Mouse (Mus musculus) C2C12 (cell line): ENCODE results near the gene Top3a. TPM values are rescaled to one million over a fixed set of nuclear protein-coding genes. Genes with fewer than 3 reads are reported as not detected.

Experiments
- H3K27me3 ChIP-seq: one replicate; pipeline ENCODE4 v1.6.1; 2011; ENCODE audit not compliant: control insufficient read depth, insufficient read depth, insufficient read length
- H3K36me3 ChIP-seq: one replicate; pipeline ENCODE4 v1.6.1; 2011; ENCODE audit not compliant: control insufficient read depth, insufficient read depth
- H3K4me3 ChIP-seq: one replicate; pipeline ENCODE4 v1.5.1; 2011; ENCODE audit warnings: mild to moderate bottlenecking, control low read depth; ENCODE audit not compliant: poor library complexity, insufficient read depth, severe bottlenecking
- H3K79me2 ChIP-seq: one replicate; pipeline ENCODE4 v1.6.1; 2011; ENCODE audit not compliant: control insufficient read depth, insufficient read depth
- H3K79me3 ChIP-seq: one replicate; pipeline ENCODE4 v1.6.1; 2011; ENCODE audit warnings: low read depth, control low read depth
- H3ac ChIP-seq: one replicate; pipeline ENCODE3; 2011; ENCODE audit warnings: low read depth; ENCODE audit not compliant: control insufficient read depth, insufficient read length
- CEBPB ChIP-seq: IDR thresholded peaks from one replicate; pipeline ENCODE4 v1.6.1; 2011; ENCODE audit warnings: low read depth, mild to moderate bottlenecking, control low read depth, moderate library complexity
- CTCF ChIP-seq: IDR thresholded peaks from one replicate; pipeline ENCODE4 v1.5.1; 2011; ENCODE audit not compliant: control insufficient read depth, insufficient read depth, insufficient read length
- FOSL1 ChIP-seq: IDR thresholded peaks from one replicate; pipeline ENCODE4 v1.8.0; 2011; ENCODE audit warnings: mild to moderate bottlenecking, low read length; ENCODE audit not compliant: poor library complexity, insufficient read depth, severe bottlenecking
- MAX ChIP-seq: IDR thresholded peaks from one replicate; pipeline ENCODE4 v1.6.1; 2011; ENCODE audit warnings: mild to moderate bottlenecking, control low read depth
- MYOD1 ChIP-seq: IDR thresholded peaks from one replicate; pipeline ENCODE4 v1.6.1; 2011; ENCODE audit warnings: low read depth; ENCODE audit not compliant: control insufficient read depth, insufficient read length
- MYOG ChIP-seq: IDR thresholded peaks from one replicate; pipeline ENCODE4 v1.6.1; 2011; ENCODE audit not compliant: control insufficient read depth, insufficient read length; ENCODE audit errors: extremely low read depth
- USF1 ChIP-seq: IDR thresholded peaks from one replicate; pipeline ENCODE4 v1.6.1; 2011; ENCODE audit warnings: low read depth, mild to moderate bottlenecking, control low read depth, moderate library complexity
- polyA plus RNA-seq: library from polyadenylated mRNA; unstranded; fragments of >200 nt; fragmentation: generic; extraction: Trizol; gene quantifications from one replicate; pipeline ENCODE4 v1.2.1, GENCODE M21; 2012; ENCODE audit warnings: missing spikeins

Top3a gene
- polyA plus RNA-seq, 1 experiment = 8.4 TPM

DNA sequence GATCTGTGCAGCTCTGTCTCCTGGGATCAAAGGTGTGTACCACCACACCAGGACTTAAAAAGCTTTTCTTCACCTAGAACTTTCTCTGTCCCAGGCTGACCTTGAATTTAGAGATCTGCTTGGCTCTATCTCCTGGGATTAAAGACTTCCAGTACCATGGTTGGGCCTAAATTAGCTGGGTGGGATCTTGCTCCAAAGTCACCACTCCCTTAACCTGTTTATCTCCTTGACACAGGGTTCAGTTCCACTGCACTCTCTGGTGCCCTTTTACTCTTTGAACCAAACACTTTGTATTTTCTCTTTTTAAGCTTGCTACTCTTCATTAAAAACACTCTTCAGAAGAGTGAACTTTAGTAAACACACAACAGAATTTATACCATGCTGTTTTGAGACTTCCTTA, 39.7 kb downstream of the Top3a start:
- Histone ChIP-seq H3K36me3 (peaks cover 10% of the 10 kb centered on the region), H3ac (no peak overlapping the region), H3K4me3 (no peak overlapping the region), H3K79me2 (no peaks in the 10 kb centered on the region), H3K79me3 (no peaks in the 10 kb centered on the region), H3K27me3 (no peaks in the 10 kb centered on the region)
- no peak for TF ChIP-seq USF1
- TF ChIP-seq FOSL1 = no peak
- no peak for TF ChIP-seq MYOG
- TF ChIP-seq CEBPB = no peak
- TF ChIP-seq MYOD1 = no peak
- TF ChIP-seq MAX = no peak
- no peak for TF ChIP-seq CTCF

DNA sequence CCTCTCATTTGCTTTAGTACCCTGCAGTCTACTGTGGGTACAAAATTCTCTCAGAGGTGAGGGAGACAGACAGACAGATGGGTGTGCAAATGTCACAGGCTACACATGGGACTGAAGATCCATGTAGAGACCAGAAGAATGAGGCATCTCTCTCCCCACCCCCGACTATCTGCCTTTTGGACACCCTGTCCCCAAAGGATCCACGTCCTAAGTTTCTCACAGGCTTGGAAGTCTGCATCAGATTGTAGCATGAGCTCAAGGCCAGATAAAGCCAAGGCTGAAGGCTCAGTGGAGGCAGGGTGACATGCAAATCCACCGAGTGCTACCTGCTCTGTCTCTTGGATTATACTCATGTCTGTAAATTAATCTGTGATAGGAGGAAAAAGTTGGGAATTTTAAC, 40.7 kb downstream of the Top3a start:
- Histone ChIP-seq H3K4me3 (no peak overlapping the region), H3K36me3 (peaks cover 14% of the 10 kb centered on the region)

DNA sequence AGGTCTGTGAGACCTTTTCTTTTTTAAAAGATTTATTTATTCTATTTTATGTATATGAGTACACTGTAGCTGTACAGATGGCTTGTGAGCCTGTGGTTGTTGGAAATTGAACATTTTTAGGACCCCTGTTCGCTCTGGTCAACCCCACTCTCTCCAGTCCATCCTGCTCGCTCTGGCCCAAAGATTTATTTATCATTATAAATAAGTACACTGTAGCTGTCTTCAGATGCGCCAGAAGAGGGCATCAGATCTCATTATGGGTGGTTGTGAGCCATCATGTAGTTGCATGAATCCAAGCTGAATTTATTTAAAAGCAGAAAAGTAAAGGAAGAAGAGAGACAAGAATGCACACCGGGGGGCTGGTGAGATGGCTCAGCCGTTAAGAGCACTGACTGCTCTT, 42.0 kb downstream of the Top3a start:
- no peaks in the 10 kb centered on the region for H3K79me2 ChIP-seq
- H3K36me3 ChIP-seq = peaks cover 11% of the 10 kb centered on the region
- H3ac ChIP-seq = no peak overlapping the region
- H3K79me3 ChIP-seq = no peaks in the 10 kb centered on the region
- TF ChIP-seq MAX (no peak), MYOD1 (no peak), MYOG (no peak), CEBPB (no peak), FOSL1 (no peak), USF1 (no peak), CTCF (no peak)
- no peaks in the 10 kb centered on the region for H3K27me3 ChIP-seq
- H3K4me3 ChIP-seq = no peak overlapping the region

More for the DNA sequence above, 40.7 kb downstream of the Top3a start:
- H3ac ChIP-seq = no peak overlapping the region
- TF ChIP-seq MYOG (no peak), CTCF (no peak), FOSL1 (no peak), MYOD1 (no peak), USF1 (no peak), MAX (no peak), CEBPB (no peak)
- H3K27me3 ChIP-seq = no peaks in the 10 kb centered on the region
- no peaks in the 10 kb centered on the region for H3K79me2 ChIP-seq
- no peaks in the 10 kb centered on the region for H3K79me3 ChIP-seq

DNA sequence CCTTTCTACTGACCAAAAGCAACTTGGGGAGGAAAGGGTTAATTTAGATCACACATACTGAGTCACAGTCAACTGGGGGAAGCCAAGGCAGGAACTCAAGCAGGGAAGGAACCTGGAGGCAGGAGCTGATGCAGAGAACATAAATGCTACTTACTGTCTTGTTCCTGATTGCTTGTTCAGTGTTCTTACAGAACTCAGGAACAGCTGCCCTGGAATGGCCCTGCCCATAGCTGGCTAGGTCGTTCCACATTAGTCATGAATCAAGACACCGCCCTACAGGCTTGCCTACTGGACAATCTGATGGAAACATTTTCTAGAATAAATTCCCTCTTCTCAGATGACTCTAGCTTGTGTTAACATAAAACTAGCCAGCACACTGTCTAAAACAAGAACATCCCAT, 43.0 kb downstream of the Top3a start:
- TF ChIP-seq FOSL1 (no peak), MYOD1 (no peak), MYOG (no peak), MAX (no peak), USF1 (no peak), CTCF (no peak), CEBPB (no peak)
- Histone ChIP-seq H3ac (no peak overlapping the region), H3K27me3 (no peaks in the 10 kb centered on the region), H3K4me3 (no peak overlapping the region), H3K36me3 (peaks cover 11% of the 10 kb centered on the region), H3K79me3 (no peaks in the 10 kb centered on the region), H3K79me2 (peaks cover under 1% of the 10 kb centered on the region)

DNA sequence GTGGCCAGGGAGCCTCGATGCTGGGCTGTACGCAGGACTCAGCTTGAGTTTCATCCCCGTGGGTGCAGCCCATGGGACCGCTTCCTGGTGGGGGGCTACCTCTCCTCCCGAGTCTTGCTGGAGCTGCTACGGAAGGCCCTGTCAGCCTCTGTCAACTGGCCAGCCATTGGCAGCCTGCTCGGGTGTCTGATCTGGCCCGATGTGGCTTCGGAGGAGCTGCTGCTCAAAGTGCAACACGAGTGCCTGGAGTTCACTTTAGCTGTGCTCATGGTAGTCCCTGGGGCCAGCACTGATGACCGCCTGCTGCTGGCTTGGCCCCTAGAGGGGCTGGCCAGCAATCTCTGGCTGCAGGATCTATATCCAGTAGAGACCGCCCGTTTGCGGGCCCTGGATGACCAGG, 45.9 kb downstream of the Top3a start:
- H3K36me3 ChIP-seq = peaks cover 11% of the 10 kb centered on the region
- TF ChIP-seq CTCF = no peak
- TF ChIP-seq MYOD1 = no peak
- no peak for TF ChIP-seq FOSL1
- no peak for TF ChIP-seq CEBPB
- TF ChIP-seq MYOG = no peak
- no peak for TF ChIP-seq MAX
- no peak for TF ChIP-seq USF1
- peaks cover 3% of the 10 kb centered on the region for H3K79me3 ChIP-seq
- no peak overlapping the region for H3ac ChIP-seq
- no peak overlapping the region for H3K4me3 ChIP-seq
- peaks cover 12% of the 10 kb centered on the region for H3K79me2 ChIP-seq
- H3K27me3 ChIP-seq = no peaks in the 10 kb centered on the region

DNA sequence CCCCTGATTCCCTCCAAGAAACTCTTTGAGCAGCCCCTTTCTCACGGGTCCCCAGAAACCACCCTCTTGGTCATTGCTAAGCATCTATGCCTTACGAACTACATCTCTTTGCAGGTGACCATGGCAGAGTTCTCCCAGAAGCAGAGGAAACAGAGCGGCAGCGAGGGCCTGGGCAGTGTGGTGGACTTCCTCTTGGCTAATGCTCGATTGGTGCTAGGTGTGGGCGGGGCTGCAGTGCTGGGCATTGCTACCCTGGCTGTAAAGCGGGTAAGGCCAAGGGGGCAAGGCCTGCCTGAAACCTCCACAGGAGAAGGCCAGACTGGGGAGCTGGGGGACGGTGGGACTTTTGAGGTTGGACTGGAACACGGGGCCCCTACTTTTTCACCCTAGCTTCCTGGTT, 47.0 kb downstream of the Top3a start:
- Histone ChIP-seq H3K4me3 (no peak overlapping the region), H3K79me3 (peaks cover 10% of the 10 kb centered on the region), H3ac (no peak overlapping the region), H3K27me3 (no peaks in the 10 kb centered on the region), H3K79me2 (peaks cover 23% of the 10 kb centered on the region), H3K36me3 (peaks cover 11% of the 10 kb centered on the region)
- TF ChIP-seq CTCF (no peak), MYOD1 (no peak), MAX (no peak), FOSL1 (no peak)
